Mouse (Mus musculus): Measurements from ENCODE around the gene Naa25. TPM values are rescaled to one million over a fixed set of nuclear protein-coding genes. Genes with fewer than 3 reads are reported as not detected.

The Naa25 gene
- polyA plus RNA-seq, 1 experiment from 2014 or later = 48.3 TPM

- Histone ChIP-seq H3K27me3 (replicated peaks; ENCODE audit: control insufficient read depth, insufficient read depth, low read length) (no peaks in the 10 kb centered on the region), H3K9me3 (ENCODE audit: control insufficient read depth, low read length) (no peaks in the 10 kb centered on the region), H3K9ac (ENCODE audit: low read depth, low read length) (no peak overlapping the region), H3K4me2 (ENCODE audit: low read depth, low read length) (no peak overlapping the region), H3K36me3 (ENCODE audit: control insufficient read depth, insufficient read depth, low read length) (no peaks in the 10 kb centered on the region), H3K4me1 (ENCODE audit: control insufficient read depth, insufficient read depth, low read length) (no peaks in the 10 kb centered on the region), H3K4me3 (ENCODE audit: low read length) (no peak overlapping the region), H3K27ac (ENCODE audit: low read length) (no peak overlapping the region)
- WGBS = 26% methylated on average over 3 of the region's 3 CpGs
- ATAC-seq = no peak
Measured at GRCm38 (mm10) chr5:121477680-121478079, 79.9 kb downstream of the Naa25 start.

- no peak overlapping the region for H3K4me3 ChIP-seq (ENCODE audit: low read length)
- no peaks in the 10 kb centered on the region for H3K4me1 ChIP-seq (ENCODE audit: control insufficient read depth, insufficient read depth, low read length)
- no peak for ATAC-seq
- no peak overlapping the region for H3K9ac ChIP-seq (ENCODE audit: low read depth, low read length)
- no peak overlapping the region for H3K27ac ChIP-seq (ENCODE audit: low read length)
- no peak overlapping the region for H3K4me2 ChIP-seq (ENCODE audit: low read depth, low read length)
- 56% methylated on average over 5 of the region's 5 CpGs for WGBS
- no peaks in the 10 kb centered on the region for H3K36me3 ChIP-seq (ENCODE audit: control insufficient read depth, insufficient read depth, low read length)
- H3K9me3 ChIP-seq (ENCODE audit: control insufficient read depth, low read length) = no peaks in the 10 kb centered on the region
- H3K27me3 ChIP-seq (replicated peaks; ENCODE audit: control insufficient read depth, insufficient read depth, low read length) = no peaks in the 10 kb centered on the region
Measured at GRCm38 (mm10) chr5:121484801-121485200, 87.1 kb downstream of the Naa25 start.

- no peak overlapping the region for H3K27ac ChIP-seq (ENCODE audit: low read length)
- no peak overlapping the region for H3K9ac ChIP-seq (ENCODE audit: low read depth, low read length)
- H3K4me1 ChIP-seq (ENCODE audit: control insufficient read depth, insufficient read depth, low read length) = no peaks in the 10 kb centered on the region
- no peak overlapping the region for H3K4me2 ChIP-seq (ENCODE audit: low read depth, low read length)
- no peak for ATAC-seq
- WGBS = 79% methylated on average over 8 of the region's 8 CpGs
- no peak overlapping the region for H3K4me3 ChIP-seq (ENCODE audit: low read length)
- H3K9me3 ChIP-seq (ENCODE audit: control insufficient read depth, low read length) = no peaks in the 10 kb centered on the region
- H3K36me3 ChIP-seq (ENCODE audit: control insufficient read depth, insufficient read depth, low read length) = no peaks in the 10 kb centered on the region
- no peaks in the 10 kb centered on the region for H3K27me3 ChIP-seq (replicated peaks; ENCODE audit: control insufficient read depth, insufficient read depth, low read length)
Measured at GRCm38 (mm10) chr5:121493305-121493704, 95.6 kb downstream of the Naa25 start.

Other genes starting within 250 kb of the Naa25 start
- gene Ptpn11, start 206.5 kb upstream of the Naa25 start, polyA plus RNA-seq (2015; fragmentation: Nextera tagmentation; extraction: Ambion mirVana) = 14.3 and 15.6 TPM in 2 replicates
- 512 and 565 TPM in 2 replicates for gene Rpl6, start 193.5 kb upstream of the Naa25 start, polyA plus RNA-seq (2015; fragmentation: Nextera tagmentation; extraction: Ambion mirVana)
- 3.0 and 3.1 TPM in 2 replicates for gene Hectd4, start 177.7 kb upstream of the Naa25 start, polyA plus RNA-seq (2015; fragmentation: Nextera tagmentation; extraction: Ambion mirVana)
- gene Trafd1, start 12.3 kb upstream of the Naa25 start, polyA plus RNA-seq (2015; fragmentation: Nextera tagmentation; extraction: Ambion mirVana) = 56.9 and 57.2 TPM in 2 replicates
- gene Tmem116, start 54.0 kb downstream of the Naa25 start, polyA plus RNA-seq (2015; fragmentation: Nextera tagmentation; extraction: Ambion mirVana) = 4.2 and 4.4 TPM in 2 replicates
- gene Erp29, start 54.6 kb downstream of the Naa25 start, polyA plus RNA-seq (2015; fragmentation: Nextera tagmentation; extraction: Ambion mirVana) = 183 and 202 TPM in 2 replicates
- not detected in 2 replicates for gene Adam1b, start 105.5 kb downstream of the Naa25 start, polyA plus RNA-seq (2015; fragmentation: Nextera tagmentation; extraction: Ambion mirVana)
- 0.81 and 1.0 TPM in 2 replicates for gene Adam1a, start 147.5 kb downstream of the Naa25 start, polyA plus RNA-seq (2015; fragmentation: Nextera tagmentation; extraction: Ambion mirVana)
- gene Gm42878, start 147.5 kb downstream of the Naa25 start, polyA plus RNA-seq (2015; fragmentation: Nextera tagmentation; extraction: Ambion mirVana) = not detected in 2 replicates
- gene Mapkapk5, start 148.0 kb downstream of the Naa25 start, polyA plus RNA-seq (2015; fragmentation: Nextera tagmentation; extraction: Ambion mirVana) = 47.3 and 48.0 TPM in 2 replicates
- gene Aldh2, start 195.9 kb downstream of the Naa25 start, polyA plus RNA-seq (2015; fragmentation: Nextera tagmentation; extraction: Ambion mirVana) = 236 TPM in 2 replicates
- 4.5 and 5.3 TPM in 2 replicates for gene Acad12, start 221.0 kb downstream of the Naa25 start, polyA plus RNA-seq (2015; fragmentation: Nextera tagmentation; extraction: Ambion mirVana)

Measured in intestine, embryonic 16.5 days (tissue).